Comparison of ENCODE assay signal across 31 mouse cellular contexts in genomic region chr12:73748373-73748772, GRCm38 (mm10).
"Had no signal": no experiment of that assay in that cellular context is flagged by ENCODE, and none has a peak within 500 bp of the region (broad histone marks: within the 10 kb centered on the region; RNA-seq: fewer than 3 reads in every experiment).

No protein-coding gene starts in this region.

- H3K27ac ChIP-seq: left cerebral cortex, adult 2 months; limb, embryonic 10.5 days; limb, embryonic 12.5 days; limb, embryonic 13.5 days; limb, embryonic 15.5 days; liver, embryonic 12.5 days; liver, embryonic 13.5 days; liver, embryonic 14.5 days; liver, embryonic 15.5 days; lung, embryonic 15.5 days; macrophage; midbrain, embryonic 10.5 days; midbrain, embryonic 12.5 days; midbrain, embryonic 13.5 days had no signal

- H3K9ac ChIP-seq: limb, embryonic 12.5 days; limb, embryonic 13.5 days; limb, embryonic 15.5 days; liver, embryonic 12.5 days; liver, embryonic 13.5 days; liver, embryonic 14.5 days; liver, embryonic 15.5 days; liver, postnatal 0 days; lung, embryonic 14.5 days; lung, embryonic 15.5 days; midbrain, embryonic 12.5 days; midbrain, embryonic 13.5 days had no signal

- H3K36me3 ChIP-seq: limb, embryonic 10.5 days; limb, embryonic 12.5 days; limb, embryonic 13.5 days; limb, embryonic 15.5 days; liver, embryonic 12.5 days; liver, embryonic 13.5 days; liver, embryonic 15.5 days; lung, embryonic 15.5 days; midbrain, embryonic 10.5 days; midbrain, embryonic 12.5 days; midbrain, embryonic 13.5 days had no signal

- H3K4me2 ChIP-seq: limb, embryonic 12.5 days; limb, embryonic 13.5 days; limb, embryonic 15.5 days; liver, embryonic 11.5 days; liver, embryonic 12.5 days; liver, embryonic 13.5 days; liver, embryonic 15.5 days; lung, embryonic 14.5 days; lung, embryonic 15.5 days; midbrain, embryonic 12.5 days; midbrain, embryonic 13.5 days had no signal

- H3K4me3 ChIP-seq: left cerebral cortex, adult 2 months; limb, embryonic 10.5 days; limb, embryonic 12.5 days; limb, embryonic 13.5 days; limb, embryonic 15.5 days; liver, embryonic 12.5 days; liver, embryonic 13.5 days; liver, embryonic 15.5 days; lung, embryonic 15.5 days; megakaryocyte, embryonic 14.5 days; midbrain, embryonic 10.5 days; midbrain, embryonic 12.5 days; midbrain, embryonic 13.5 days; myocyte had no signal

- H3K27me3 ChIP-seq: limb, embryonic 12.5 days; limb, embryonic 13.5 days; limb, embryonic 15.5 days; liver, embryonic 12.5 days; liver, embryonic 13.5 days; liver, embryonic 15.5 days; lung, embryonic 15.5 days; megakaryocyte, embryonic 14.5 days; midbrain, embryonic 13.5 days had no signal

- H3K9me3 ChIP-seq: limb, embryonic 10.5 days; limb, embryonic 12.5 days; limb, embryonic 13.5 days; limb, embryonic 15.5 days; liver, embryonic 12.5 days; liver, embryonic 13.5 days; liver, embryonic 15.5 days; lung, embryonic 15.5 days; megakaryocyte, embryonic 14.5 days; midbrain, embryonic 10.5 days; midbrain, embryonic 12.5 days; midbrain, embryonic 13.5 days had no signal

- DNase-seq: layer of hippocampus, postnatal 36 days; left cerebral cortex, postnatal 4 days; liver; liver, embryonic 13.5 days; liver, postnatal 0 days; lung, adult 18-20 months; lung, adult 2 months; lung, embryonic 14.5 days; lung, postnatal 10 days; lung, postnatal 14 days; lung, postnatal 36 days; lung, postnatal 4 days; midbrain, embryonic 14.5 days had no signal

- H3K4me1 ChIP-seq: limb, embryonic 10.5 days; liver, embryonic 12.5 days; liver, embryonic 13.5 days; liver, embryonic 15.5 days; lung, embryonic 15.5 days had no signal

- ATAC-seq: liver, embryonic 12.5 days; liver, postnatal 0 days; lung, postnatal 0 days; midbrain, embryonic 13.5 days; midbrain, embryonic 16.5 days had no signal
